Mouse (Mus musculus): ENCODE measurements around the gene Gm28042. TPM values are rescaled to one million over a fixed set of nuclear protein-coding genes. Genes with fewer than 3 reads are reported as not detected.

Gene Gm28042
- 0.04 and 0.08 TPM in 2 replicates for polyA plus RNA-seq (2012)

DNA sequence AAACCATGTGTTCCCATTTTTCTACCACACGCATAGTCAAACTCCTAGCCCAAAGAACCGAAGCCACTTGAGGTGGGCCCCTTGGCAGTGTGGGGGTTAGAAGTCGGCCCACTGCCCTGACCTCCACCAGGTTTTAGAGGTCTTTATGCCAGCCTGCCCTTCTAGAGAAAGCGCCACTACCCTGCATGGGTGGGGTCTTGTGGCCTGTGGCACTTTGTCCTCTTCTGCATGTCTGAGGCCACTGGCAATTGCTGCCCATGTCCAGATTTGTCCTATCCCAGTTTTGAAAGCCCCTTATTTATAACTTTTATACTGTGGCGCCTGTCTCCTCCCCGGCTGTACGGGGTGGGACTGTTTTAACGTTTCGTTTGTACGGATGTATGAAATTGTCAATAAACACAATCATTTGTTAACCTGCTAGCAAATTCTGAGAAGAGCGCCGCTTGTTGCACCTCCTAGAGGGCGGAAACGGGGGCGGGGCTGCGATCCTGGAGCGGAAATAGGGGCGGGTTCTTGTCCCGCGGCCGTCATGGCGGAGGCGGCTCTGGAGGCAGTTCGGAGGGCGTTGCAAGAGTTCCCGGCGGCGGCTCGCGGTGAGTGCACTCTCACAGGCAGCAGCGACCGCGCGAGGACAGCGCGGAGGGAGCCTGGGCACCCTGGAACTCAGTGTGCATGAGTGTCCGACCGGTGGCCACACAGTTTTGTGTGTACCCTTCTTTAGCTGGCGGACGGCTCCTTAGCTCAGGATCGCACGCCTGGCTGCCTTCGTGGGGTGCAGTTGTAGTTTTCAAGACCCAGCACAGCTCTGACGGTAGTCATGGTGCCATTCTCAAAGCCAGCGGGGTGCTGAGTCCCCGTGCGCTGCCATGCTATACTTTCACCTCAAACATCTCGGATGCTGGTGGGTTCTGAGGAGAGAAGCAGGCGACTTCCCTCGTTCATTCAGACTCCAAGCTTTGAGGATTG, at the start of gene Gm28042, which contains the start of gene Jmjd7:
Gene Gm28042 (plus strand): TSS at position 510 of the 966 bp plus-strand sequence.
Gene Jmjd7 (plus strand): TSS at position 500 of the 966 bp plus-strand sequence.
- no peak for TF ChIP-seq GATA1 (IDR thresholded peaks at IDR 0.05; ENCODE audit: low read length)

DNA sequence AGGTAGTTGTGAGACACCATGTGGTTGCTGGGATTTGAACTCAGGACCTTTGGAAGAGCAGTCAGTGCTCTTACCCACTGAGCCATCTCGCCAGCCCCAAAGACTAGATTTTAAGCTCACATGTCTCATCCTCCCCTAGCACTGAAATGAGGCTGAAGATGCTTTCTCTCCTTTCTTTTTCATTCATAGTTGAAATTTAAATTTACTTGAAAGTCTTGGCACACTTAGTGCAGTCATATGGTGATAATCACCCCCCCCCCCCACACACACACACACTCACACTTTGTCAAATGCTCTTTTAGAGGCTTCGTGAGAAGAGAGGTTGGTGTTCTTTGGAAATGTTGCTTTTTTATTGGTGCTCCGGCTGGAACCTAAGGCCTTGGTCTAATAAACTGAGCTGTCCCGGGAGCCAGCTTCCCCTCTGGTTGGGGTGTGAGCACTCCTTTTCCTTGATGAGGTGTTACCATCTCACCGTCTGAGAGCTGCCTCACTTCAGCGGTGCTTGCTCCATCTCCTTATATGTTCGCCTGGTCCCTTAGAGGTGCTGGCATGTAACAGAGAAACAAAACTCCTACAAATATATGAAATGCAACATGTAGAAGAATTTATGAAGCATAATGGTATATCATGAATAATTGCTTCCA, 46.8 kb upstream of the Gm28042 start:
- TF ChIP-seq GATA1 (IDR thresholded peaks at IDR 0.05; ENCODE audit: low read length): no peak

DNA sequence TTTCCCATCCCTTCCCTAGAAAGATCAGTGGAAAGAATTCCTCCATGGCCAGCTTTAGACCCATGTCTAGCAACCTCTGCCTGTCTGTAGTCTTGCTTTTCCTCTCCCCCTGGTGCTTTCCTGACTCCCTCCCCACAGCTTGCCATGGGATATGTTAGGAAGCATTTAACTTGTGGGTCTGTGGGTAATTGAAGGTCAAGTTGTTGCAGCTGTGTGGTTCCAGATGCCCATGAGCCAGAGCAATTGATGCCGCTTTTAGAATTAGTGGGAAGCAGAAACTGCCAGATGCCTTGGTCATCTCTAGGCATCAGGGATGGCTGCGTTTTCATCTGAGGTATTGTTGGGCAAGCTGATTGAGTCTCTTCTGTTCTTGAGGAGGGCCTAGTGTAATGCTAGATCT, 45.7 kb upstream of the Gm28042 start:
- no peak for TF ChIP-seq GATA1 (IDR thresholded peaks at IDR 0.05; ENCODE audit: low read length)

DNA sequence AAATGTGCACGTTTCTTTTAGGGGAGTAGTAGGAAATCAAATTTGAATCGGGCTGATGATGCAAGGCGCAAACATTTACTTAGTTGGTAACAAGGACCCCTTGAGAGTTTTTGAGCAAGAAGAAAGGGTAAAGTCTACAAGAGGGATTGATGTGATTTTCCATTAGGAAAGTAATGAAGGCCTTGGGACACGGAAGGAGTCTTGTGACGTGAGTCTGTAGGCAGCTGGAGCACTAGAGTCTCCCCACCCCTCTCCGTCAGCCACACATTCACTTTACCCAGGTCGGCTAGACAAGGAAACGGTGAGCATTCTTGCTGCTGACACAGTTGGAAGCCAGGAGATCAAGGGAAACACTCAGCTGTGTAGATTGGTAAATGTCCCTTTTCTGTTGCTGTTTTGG, 41.4 kb upstream of the Gm28042 start:
- no peak for TF ChIP-seq GATA1 (IDR thresholded peaks at IDR 0.05; ENCODE audit: low read length)

GRCm38 (mm10) chr2:119986369-119986768, 40.9 kb upstream of the Gm28042 start:
- TF ChIP-seq GATA1 (IDR thresholded peaks at IDR 0.05; ENCODE audit: low read length): no peak

GRCm38 (mm10) chr2:119987441-119987840, 39.9 kb upstream of the Gm28042 start:
- no peak for TF ChIP-seq GATA1 (IDR thresholded peaks at IDR 0.05; ENCODE audit: low read length)

GRCm38 (mm10) chr2:119988952-119989351, 38.3 kb upstream of the Gm28042 start:
- TF ChIP-seq GATA1 (IDR thresholded peaks at IDR 0.05; ENCODE audit: low read length): no peak

DNA sequence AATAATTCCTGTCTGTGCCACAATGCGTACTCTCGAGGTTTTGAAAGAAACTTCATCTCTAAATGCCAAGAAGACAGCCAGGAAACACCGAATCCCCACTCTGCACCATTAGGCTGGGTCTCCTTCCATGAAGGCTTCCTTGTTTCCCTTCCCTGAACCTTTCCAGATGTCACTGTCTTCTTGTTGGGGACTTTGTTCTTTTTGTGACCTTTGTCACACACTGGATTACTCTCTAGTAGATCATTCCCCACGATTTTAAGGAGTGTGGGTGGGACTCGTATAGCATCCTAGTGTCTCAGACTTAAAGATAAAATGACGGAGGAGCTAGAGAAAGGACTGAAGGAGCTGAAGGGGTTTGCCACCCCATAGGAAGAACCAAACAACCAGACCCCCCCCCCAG, 36.4 kb upstream of the Gm28042 start:
- TF ChIP-seq GATA1 (IDR thresholded peaks at IDR 0.05; ENCODE audit: low read length): no peak

DNA sequence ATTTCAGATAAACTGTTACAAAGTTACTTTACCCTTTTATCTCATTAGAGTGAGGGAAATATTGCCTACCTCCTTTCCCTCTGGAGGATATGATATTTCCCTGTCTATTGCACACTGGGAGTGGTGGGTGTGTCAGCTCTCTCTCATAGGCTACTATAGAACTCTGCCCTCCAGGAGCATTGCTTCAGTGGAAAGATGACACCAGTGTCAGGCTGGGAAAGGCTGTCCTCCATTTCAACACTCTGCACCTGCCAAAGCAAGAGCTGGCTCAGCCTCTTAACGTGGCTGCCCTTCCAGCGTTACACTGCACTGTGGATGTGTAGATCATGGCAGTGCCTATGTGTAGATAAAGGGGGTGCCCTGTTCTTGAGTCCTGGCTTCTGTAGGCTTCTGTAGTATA, 34.9 kb upstream of the Gm28042 start:
- TF ChIP-seq GATA1 (IDR thresholded peaks at IDR 0.05; ENCODE audit: low read length): no peak

GRCm38 (mm10) chr2:119993515-119993914, 33.8 kb upstream of the Gm28042 start:
- no peak for TF ChIP-seq GATA1 (IDR thresholded peaks at IDR 0.05; ENCODE audit: low read length)

GRCm38 (mm10) chr2:119994839-119995238, 32.5 kb upstream of the Gm28042 start:
- no peak for TF ChIP-seq GATA1 (IDR thresholded peaks at IDR 0.05; ENCODE audit: low read length)

DNA sequence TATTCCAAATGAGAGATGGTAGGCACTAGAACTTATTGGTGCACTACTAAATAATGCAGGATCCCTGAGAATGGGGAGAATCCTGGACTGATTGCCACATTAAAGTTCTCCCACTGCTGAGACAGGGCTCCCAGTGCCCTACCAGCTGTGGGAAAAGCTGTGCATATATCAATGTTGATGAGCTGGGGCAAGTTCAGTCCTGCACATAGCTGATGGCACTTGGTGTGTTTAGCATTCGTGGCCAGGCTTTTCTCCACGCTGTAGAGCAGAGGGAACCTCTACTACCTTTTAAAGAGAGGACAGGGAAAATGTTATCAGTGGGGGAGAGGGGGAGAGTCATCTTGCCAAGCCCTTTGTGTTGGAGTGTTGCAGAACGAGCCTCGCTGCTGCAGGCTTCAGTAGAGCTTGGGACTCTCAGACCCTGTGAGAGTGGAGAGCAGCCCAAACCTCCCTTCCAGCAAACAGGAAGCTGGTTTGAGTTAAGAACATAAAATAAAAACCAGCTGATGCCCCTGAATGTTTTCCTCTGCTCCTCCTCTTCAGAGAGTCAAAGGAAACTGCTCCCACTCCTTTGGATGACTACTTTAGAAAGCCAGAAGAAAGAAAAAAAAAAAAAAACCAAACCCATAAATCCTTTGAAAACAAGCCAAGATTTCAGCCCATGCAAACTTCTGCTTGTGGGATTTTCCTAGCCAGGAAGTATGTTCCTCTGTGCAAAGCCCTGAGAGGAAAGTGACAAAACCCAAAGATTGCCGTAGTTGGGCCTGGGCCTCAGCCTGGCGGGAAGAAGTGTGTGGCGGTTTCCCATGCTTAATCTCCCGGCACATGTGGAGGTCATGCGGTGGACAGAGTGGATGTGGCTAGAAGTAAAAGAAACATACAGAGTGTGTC, 31.7 kb upstream of the Gm28042 start:
- TF ChIP-seq GATA1 (IDR thresholded peaks at IDR 0.05; ENCODE audit: low read length): no peak

DNA sequence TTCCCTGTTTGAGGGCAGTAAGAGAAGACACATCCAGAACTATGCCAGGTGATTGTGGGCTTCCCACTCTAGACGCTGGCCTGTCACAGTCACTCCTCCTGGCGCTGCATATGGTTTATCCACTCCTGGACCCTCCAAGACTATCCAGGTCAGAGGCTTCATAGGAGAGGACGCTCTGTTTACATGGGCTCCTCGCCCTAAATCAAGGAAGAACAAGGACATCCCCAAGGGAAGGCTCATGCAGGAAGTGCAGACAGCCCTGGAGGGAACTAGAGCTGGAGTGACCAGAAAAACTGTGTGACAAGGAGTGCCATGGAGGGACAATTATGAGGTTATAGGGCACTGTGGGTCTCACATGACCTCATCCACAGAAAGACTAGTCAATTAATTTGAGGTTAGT, 29.9 kb upstream of the Gm28042 start:
- TF ChIP-seq GATA1 (IDR thresholded peaks at IDR 0.05; ENCODE audit: low read length): no peak

- no peak for TF ChIP-seq GATA1 (IDR thresholded peaks at IDR 0.05; ENCODE audit: low read length)
Observed at GRCm38 (mm10) chr2:119999731-120000130, 27.6 kb upstream of the Gm28042 start.

- TF ChIP-seq GATA1 (IDR thresholded peaks at IDR 0.05; ENCODE audit: low read length): no peak
Observed at GRCm38 (mm10) chr2:120000882-120001584, 26.3 kb upstream of the Gm28042 start.

Data from G1E-ER4 (cell line).